ENCODE assay signal across 10 mouse cellular contexts in the genomic region with DNA sequence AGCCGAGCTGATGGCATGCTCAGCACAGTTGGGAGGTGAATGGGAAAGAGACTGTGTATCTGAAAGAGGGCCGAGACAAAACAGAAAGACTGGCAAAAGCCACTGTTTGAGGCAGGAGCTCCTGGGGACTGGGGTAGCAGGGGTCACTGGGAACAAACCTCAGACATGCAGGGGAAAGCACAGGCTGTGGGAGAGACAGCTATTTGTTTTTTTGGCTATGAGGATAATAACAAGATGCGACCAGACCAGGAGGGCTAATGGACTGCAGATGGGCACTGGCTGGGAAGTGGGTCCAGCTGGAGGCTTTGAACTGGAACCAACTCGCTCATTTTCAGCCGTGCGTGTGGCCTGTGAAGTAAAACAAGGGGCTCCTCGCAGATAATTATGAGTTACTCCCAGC. TPM values are rescaled to one million over a fixed set of nuclear protein-coding genes. Genes with fewer than 3 reads are reported as not detected.
A peak's percentile ranks its signal among the peaks of the same experiment; 100 is the strongest.
DNase-seq lines count a peak whose midpoint lies in the region; ATAC-seq and TF ChIP-seq lines count a peak whose summit lies in the region.
"Had no signal": no experiment of that assay in that cellular context is flagged by ENCODE, and none has a peak within 500 bp of the region (broad histone marks: within the 10 kb centered on the region; RNA-seq: fewer than 3 reads in every experiment).

No protein-coding gene starts in this region.

- H3K27me3 ChIP-seq in lung, embryonic 14.5 days (ENCODE audit: insufficient read depth, low read length), result no peaks in the 10 kb centered on the region
- no peaks in the 10 kb centered on the region for H3K27me3 ChIP-seq in hindbrain, embryonic 13.5 days
- H3K27me3 ChIP-seq in neural tube, embryonic 14.5 days (ENCODE audit: control insufficient read depth, insufficient read depth, low read length), result no peaks in the 10 kb centered on the region
- H3K27me3 ChIP-seq: heart, embryonic 13.5 days; stomach, embryonic 15.5 days had no signal

- no peak overlapping the region for H3K4me2 ChIP-seq in lung, embryonic 14.5 days
- no peak overlapping the region for H3K4me2 ChIP-seq in hindbrain, embryonic 13.5 days
- no peak overlapping the region for H3K4me2 ChIP-seq in neural tube, embryonic 14.5 days (ENCODE audit: low read depth, low read length)
- H3K4me2 ChIP-seq: heart, embryonic 13.5 days; stomach, embryonic 15.5 days had no signal

- H3K36me3 ChIP-seq in lung, embryonic 14.5 days (ENCODE audit: insufficient read depth), result peaks cover 7% of the 10 kb centered on the region
- peaks cover 15% of the 10 kb centered on the region for H3K36me3 ChIP-seq in hindbrain, embryonic 13.5 days
- H3K36me3 ChIP-seq in neural tube, embryonic 14.5 days (ENCODE audit: control insufficient read depth, insufficient read depth, low read length), result peaks cover 3% of the 10 kb centered on the region

- TF ChIP-seq CTCF in lung, embryonic 14.5 days (IDR thresholded peaks at IDR 0.05; ENCODE audit: low read depth), result no peak

- H3K9me3 ChIP-seq in lung, embryonic 14.5 days (ENCODE audit: low read depth, low read length), result no peaks in the 10 kb centered on the region
- H3K9me3 ChIP-seq in hindbrain, embryonic 13.5 days, result no peaks in the 10 kb centered on the region
- no peaks in the 10 kb centered on the region for H3K9me3 ChIP-seq in neural tube, embryonic 14.5 days (ENCODE audit: control insufficient read depth, low read length)
- H3K9me3 ChIP-seq: heart, embryonic 13.5 days; stomach, embryonic 15.5 days had no signal

- H3K27ac ChIP-seq in lung, embryonic 14.5 days (ENCODE audit: low read depth), result no peak overlapping the region
- H3K27ac ChIP-seq in hindbrain, embryonic 13.5 days, result peak overlapping the region; percentile 62; the same call in 1 of the 2 replicates
- H3K27ac ChIP-seq in neural tube, embryonic 14.5 days (ENCODE audit: low read depth, low read length), result no peak overlapping the region
- H3K27ac ChIP-seq: heart, embryonic 13.5 days; stomach, embryonic 15.5 days had no signal

- WGBS in lung, embryonic 14.5 days, result 21% methylated on average over 7 of the region's 7 CpGs
- WGBS in hindbrain, embryonic 13.5 days, result 11% methylated on average over 7 of the region's 7 CpGs
- 10% methylated on average over 7 of the region's 7 CpGs for WGBS in neural tube, embryonic 14.5 days

- no peak overlapping the region for H3K4me3 ChIP-seq in lung, embryonic 14.5 days (ENCODE audit: low read depth, low read length)
- no peak overlapping the region for H3K4me3 ChIP-seq in hindbrain, embryonic 13.5 days
- H3K4me3 ChIP-seq in neural tube, embryonic 14.5 days (ENCODE audit: low read depth, low read length), result no peak overlapping the region
- H3K4me3 ChIP-seq: heart, embryonic 13.5 days; stomach, embryonic 15.5 days had no signal

- peak; percentile 43; the same call in 1 of the 2 replicates for ATAC-seq in lung, embryonic 14.5 days (ENCODE audit: insufficient read depth)
- ATAC-seq in hindbrain, embryonic 13.5 days (ENCODE audit: low FRiP score), result peak; percentile 33; the same call in 1 of the 2 replicates
- ATAC-seq in neural tube, embryonic 14.5 days (ENCODE audit: low read depth), result peak; percentile 23; the same call in 1 of the 2 replicates

- no peaks in the 10 kb centered on the region; the same call in 1 of the 2 replicates for H3K4me1 ChIP-seq in lung, embryonic 14.5 days (ENCODE audit: insufficient read depth)
- peaks cover 16% of the 10 kb centered on the region for H3K4me1 ChIP-seq in hindbrain, embryonic 13.5 days (replicated peaks)
- H3K4me1 ChIP-seq in neural tube, embryonic 14.5 days (ENCODE audit: control insufficient read depth, insufficient read depth, low read length), result no peaks in the 10 kb centered on the region
- H3K4me1 ChIP-seq: stomach, embryonic 15.5 days had no signal

- peak; percentile 61 for DNase-seq in lung, embryonic 14.5 days
- DNase-seq in lung, postnatal 14 days, result no peak
- DNase-seq in embryo, embryonic 11 days, result peak; percentile 75
- DNase-seq in yolk sac, embryonic 10.5 days (ENCODE audit: low spot score), result no peak
- DNase-seq in kidney, adult 18-20 months, result no peak
- no peak for DNase-seq in thymus, postnatal 14 days

- no peak overlapping the region for H3K9ac ChIP-seq in lung, embryonic 14.5 days
- H3K9ac ChIP-seq in hindbrain, embryonic 13.5 days, result no peak overlapping the region
- H3K9ac ChIP-seq in neural tube, embryonic 14.5 days (replicated peaks; ENCODE audit: low read depth, low read length), result no peak overlapping the region
- H3K9ac ChIP-seq: heart, embryonic 13.5 days; stomach, embryonic 15.5 days had no signal

RNA-seq across cellular contexts. Expression of a gene that starts 52.9 kb away (rescaled TPM):
- polyA plus RNA-seq in lung, embryonic 14.5 days (2014; fragmentation: Nextera tagmentation; extraction: Ambion mirVana), result 1.3 TPM in 2 replicates
- polyA plus RNA-seq in hindbrain, embryonic 13.5 days (2015; fragmentation: Nextera tagmentation; extraction: Ambion mirVana), result 0.72 and 0.74 TPM in 2 replicates
- 0.43 and 0.80 TPM in 2 replicates for polyA plus RNA-seq in neural tube, embryonic 14.5 days (2014; fragmentation: Nextera tagmentation; extraction: Ambion mirVana)

Comparison
In these comparisons a context has a peak if more than half of its experiments do, and no peak if none do; other contexts are left out.
1. DNase-seq: peak in lung, embryonic 14.5 days (single experiment) and embryo, embryonic 11 days (single experiment); none in lung, postnatal 14 days (single experiment), yolk sac, embryonic 10.5 days (single experiment), kidney, adult 18-20 months (single experiment) and thymus, postnatal 14 days (single experiment).
2. Peak in every context shown above with its lines, with median percentiles within 50 percentile points of each other: ATAC-seq.